Mouse (Mus musculus) myocyte (in vitro differentiated cells): ENCODE measurements around the gene Prmt7.

Experiments used
- CEBPB ChIP-seq: IDR thresholded peaks from 2 replicates; pipeline ENCODE4 v1.6.1; 2011; ENCODE audit warnings: mild to moderate bottlenecking, moderate library complexity; ENCODE audit not compliant: poor library complexity, insufficient read depth, severe bottlenecking
- E2F4 ChIP-seq: IDR thresholded peaks from one replicate; pipeline ENCODE4 v1.6.1; 2011; ENCODE audit warnings: mild to moderate bottlenecking, control low read depth, moderate library complexity; ENCODE audit not compliant: insufficient read depth
- MAX ChIP-seq: IDR thresholded peaks from one replicate; pipeline ENCODE4 v1.6.1; 2011; ENCODE audit warnings: low read depth, mild to moderate bottlenecking, control low read depth
- MYOD1 ChIP-seq, 3 experiments: IDR thresholded peaks; one replicate each; pipeline ENCODE4 v1.6.1; 2011; ENCODE audit warnings: control low read depth in 2 of 3, low read depth in 2 of 3, mild to moderate bottlenecking in 2 of 3, moderate library complexity in 1 of 3; ENCODE audit not compliant: insufficient read length in 2 of 3, control insufficient read depth in 1 of 3
- MYOG ChIP-seq, 3 experiments: IDR thresholded peaks; one replicate each; pipeline ENCODE4 v1.6.1; 2011; ENCODE audit warnings: control low read depth in 2 of 3, low read depth in 2 of 3, mild to moderate bottlenecking in 2 of 3; ENCODE audit not compliant: insufficient read length in 2 of 3, control insufficient read depth in 1 of 3, insufficient read depth in 1 of 3
- POLR2A ChIP-seq: IDR thresholded peaks from one replicate; pipeline ENCODE4 v1.6.1; 2011; ENCODE audit warnings: low read depth, mild to moderate bottlenecking, control low read depth, moderate library complexity; ENCODE audit not compliant: insufficient read length
- POLR2AphosphoS2 ChIP-seq: IDR thresholded peaks from one replicate; pipeline ENCODE4 v1.6.1; 2011; ENCODE audit warnings: low read depth, control low read depth; ENCODE audit not compliant: insufficient read length
- REST ChIP-seq: IDR thresholded peaks from one replicate; pipeline ENCODE4 v1.6.1; 2011; ENCODE audit warnings: mild to moderate bottlenecking, control low read depth, moderate library complexity; ENCODE audit not compliant: insufficient read depth, insufficient read length
- SRF ChIP-seq: IDR thresholded peaks from one replicate; pipeline ENCODE4 v1.6.1; 2011; ENCODE audit warnings: low read depth; ENCODE audit not compliant: control insufficient read depth, insufficient read length
- TCF12 ChIP-seq: IDR thresholded peaks from one replicate; pipeline ENCODE4 v1.6.1; 2011; ENCODE audit warnings: mild to moderate bottlenecking, control low read depth; ENCODE audit not compliant: poor library complexity, insufficient read depth, severe bottlenecking
- USF1 ChIP-seq: IDR thresholded peaks from one replicate; pipeline ENCODE4 v1.6.1; 2011; ENCODE audit warnings: low read depth, mild to moderate bottlenecking, control low read depth, moderate library complexity

GRCm38 (mm10) chr8:106231536-106231935 lies 20.8 kb downstream of the Prmt7 start:
- TF ChIP-seq USF1 (no peak), POLR2A (no peak), MAX (no peak), MYOD1 (IDR thresholded peaks at IDR 0.05; ENCODE audit: control insufficient read depth in 1 of 3, insufficient read length in 2 of 3, low read depth in 2 of 3) (peak; percentile 82 to 94 (median 91)), E2F4 (no peak), POLR2AphosphoS2 (no peak), TCF12 (peak; percentile 75), REST (no peak), CEBPB (no peak), MYOG (IDR thresholded peaks at IDR 0.05; ENCODE audit: control insufficient read depth in 1 of 3, insufficient read depth in 1 of 3, insufficient read length in 2 of 3, low read depth in 2 of 3) (peak in 2 of 3 experiments; percentile 69 to 71), SRF (no peak)
